Mouse (Mus musculus): Measurements from ENCODE around the gene Sirt4. TPM values are rescaled to one million over a fixed set of nuclear protein-coding genes. Genes with fewer than 3 reads are reported as not detected.

Gene Sirt4
- polyA plus RNA-seq, 1 experiment: 13.6 TPM

DNA sequence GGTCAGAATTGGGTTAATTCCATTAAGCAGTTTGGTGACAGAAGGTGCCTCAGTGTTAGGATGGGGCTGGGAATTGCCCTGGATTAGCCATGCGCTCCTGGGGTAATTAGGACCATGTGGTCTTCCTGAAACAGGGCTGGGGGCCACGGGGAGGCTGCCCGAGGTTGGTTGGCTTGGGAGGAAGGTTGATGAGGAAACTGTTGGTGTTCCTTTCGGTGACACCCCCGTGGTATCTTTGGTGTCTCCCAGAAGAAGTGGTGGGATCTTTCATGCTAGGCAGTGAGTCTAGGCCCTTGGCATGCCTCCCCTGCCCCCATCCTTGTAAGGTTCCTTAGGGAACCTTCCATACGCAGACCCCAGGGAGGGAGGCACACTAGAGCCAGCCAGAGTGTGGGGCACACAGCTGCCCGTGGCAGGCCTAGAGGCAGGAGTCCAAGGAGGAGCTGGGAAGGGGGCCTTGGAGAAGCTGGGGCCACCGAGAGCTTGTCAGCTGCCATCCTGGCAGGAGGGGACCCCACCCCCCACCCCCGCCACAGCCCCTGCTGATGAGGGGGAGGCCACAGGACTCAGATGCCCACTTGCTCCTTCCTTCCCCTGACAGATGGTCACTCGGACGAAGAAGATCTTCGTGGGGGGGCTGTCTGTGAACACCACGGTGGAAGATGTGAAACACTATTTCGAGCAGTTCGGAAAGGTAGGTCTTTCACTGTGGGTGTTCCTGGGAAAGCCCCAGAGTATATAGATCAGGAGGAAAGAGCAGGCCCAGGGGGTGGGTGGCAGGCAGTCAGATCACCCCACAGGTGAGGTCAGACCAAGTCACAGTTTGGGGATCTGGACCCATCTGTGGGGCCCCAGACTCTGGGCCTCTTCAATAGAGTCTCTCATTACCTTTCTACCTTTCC lies 49.4 kb downstream of the Sirt4 start:
- Histone ChIP-seq H3K27me3 (ENCODE audit: control insufficient read depth, insufficient read depth, insufficient read length) (peaks cover 8% of the 10 kb centered on the region), H3K4me2 (ENCODE audit: low read depth) (no peak overlapping the region)
- TF ChIP-seq MYOD1 (IDR thresholded peaks at IDR 0.05; ENCODE audit: control insufficient read depth in 1 of 3, insufficient read length in 2 of 3, low read depth in 2 of 3) (no peak), E2F4 (IDR thresholded peaks at IDR 0.05; ENCODE audit: insufficient read depth) (no peak), POLR2A (IDR thresholded peaks at IDR 0.05; ENCODE audit: insufficient read length, low read depth) (no peak), REST (IDR thresholded peaks at IDR 0.05; ENCODE audit: insufficient read depth, insufficient read length) (no peak), MAX (IDR thresholded peaks at IDR 0.05; ENCODE audit: low read depth) (no peak), SRF (IDR thresholded peaks at IDR 0.05; ENCODE audit: control insufficient read depth, insufficient read length, low read depth) (no peak), CEBPB (IDR thresholded peaks at IDR 0.05; ENCODE audit: insufficient read depth, poor library complexity, severe bottlenecking) (no peak)

DNA sequence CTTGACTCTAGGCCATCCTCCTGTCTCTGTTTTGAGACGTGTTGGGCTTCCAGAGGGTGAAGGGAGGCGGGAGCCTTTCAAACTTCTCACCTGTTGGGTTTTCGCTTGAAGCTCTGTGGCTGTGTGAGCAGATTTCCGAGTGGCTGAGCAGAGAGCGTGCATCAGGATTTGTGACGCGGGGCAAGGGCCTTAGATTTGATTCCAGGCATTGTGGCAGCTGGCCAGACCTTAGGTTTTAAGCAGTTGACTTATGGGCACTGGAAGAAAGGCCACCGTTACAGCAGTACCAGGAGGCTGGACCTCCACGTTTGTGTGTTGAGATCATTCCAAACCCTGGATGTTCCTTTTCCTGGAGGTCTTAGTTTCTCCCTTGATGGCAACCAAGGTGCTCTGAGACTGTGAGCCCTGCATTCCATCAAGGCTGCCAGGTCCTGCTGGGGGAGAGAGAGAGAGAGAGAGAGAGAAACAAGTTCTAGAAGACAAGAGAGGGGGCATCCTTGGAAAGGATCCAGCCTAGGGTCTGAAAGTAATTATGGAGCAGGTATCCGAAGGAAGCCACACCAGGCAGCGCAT lies 50.2 kb downstream of the Sirt4 start:
- H3K4me2 ChIP-seq (ENCODE audit: low read depth): no peak overlapping the region
- H3ac ChIP-seq (ENCODE audit: control insufficient read depth, insufficient read length): no peak overlapping the region
- H3K4me3 ChIP-seq: no peak overlapping the region
- no peaks in the 10 kb centered on the region for H3K36me3 ChIP-seq (ENCODE audit: control insufficient read depth, insufficient read depth)
- H3K27me3 ChIP-seq (ENCODE audit: control insufficient read depth, insufficient read depth, insufficient read length): peaks cover 16% of the 10 kb centered on the region
- no peak for TF ChIP-seq E2F4 (IDR thresholded peaks at IDR 0.05; ENCODE audit: insufficient read depth)
- no peak for TF ChIP-seq TCF12 (IDR thresholded peaks at IDR 0.05; ENCODE audit: insufficient read depth, poor library complexity, severe bottlenecking)
- TF ChIP-seq USF1 (IDR thresholded peaks at IDR 0.05; ENCODE audit: low read depth): no peak
- no peak for TF ChIP-seq POLR2A (IDR thresholded peaks at IDR 0.05; ENCODE audit: insufficient read length, low read depth)
- no peak for TF ChIP-seq MYOG (IDR thresholded peaks at IDR 0.05; ENCODE audit: control insufficient read depth in 1 of 3, insufficient read depth in 1 of 3, insufficient read length in 2 of 3, low read depth in 2 of 3)
- TF ChIP-seq CEBPB (IDR thresholded peaks at IDR 0.05; ENCODE audit: insufficient read depth, poor library complexity, severe bottlenecking): no peak
- no peak for TF ChIP-seq MAX (IDR thresholded peaks at IDR 0.05; ENCODE audit: low read depth)
- no peak for TF ChIP-seq SRF (IDR thresholded peaks at IDR 0.05; ENCODE audit: control insufficient read depth, insufficient read length, low read depth)
- TF ChIP-seq REST (IDR thresholded peaks at IDR 0.05; ENCODE audit: insufficient read depth, insufficient read length): no peak
- no peak for TF ChIP-seq MYOD1 (IDR thresholded peaks at IDR 0.05; ENCODE audit: control insufficient read depth in 1 of 3, insufficient read length in 2 of 3, low read depth in 2 of 3)
- TF ChIP-seq TCF3 (IDR thresholded peaks at IDR 0.05; ENCODE audit: insufficient read length, low read depth): no peak
- no peaks in the 10 kb centered on the region for H3K79me2 ChIP-seq (ENCODE audit: control insufficient read depth, insufficient read depth)

More for the DNA sequence above, 49.4 kb downstream of the Sirt4 start:
- no peak overlapping the region for H3ac ChIP-seq (ENCODE audit: control insufficient read depth, insufficient read length)
- no peaks in the 10 kb centered on the region for H3K36me3 ChIP-seq (ENCODE audit: control insufficient read depth, insufficient read depth)
- H3K79me2 ChIP-seq (ENCODE audit: control insufficient read depth, insufficient read depth): no peaks in the 10 kb centered on the region
- H3K4me3 ChIP-seq: no peak overlapping the region

GRCm38 (mm10) chr5:115433191-115433590 lies 51.3 kb downstream of the Sirt4 start:
- TF ChIP-seq TCF3 (IDR thresholded peaks at IDR 0.05; ENCODE audit: insufficient read length, low read depth) (no peak), MYOD1 (IDR thresholded peaks at IDR 0.05; ENCODE audit: control insufficient read depth in 1 of 3, insufficient read length in 2 of 3, low read depth in 2 of 3) (no peak), MYOG (IDR thresholded peaks at IDR 0.05; ENCODE audit: control insufficient read depth in 1 of 3, insufficient read depth in 1 of 3, insufficient read length in 2 of 3, low read depth in 2 of 3) (no peak), TCF12 (IDR thresholded peaks at IDR 0.05; ENCODE audit: insufficient read depth, poor library complexity, severe bottlenecking) (no peak), POLR2A (IDR thresholded peaks at IDR 0.05; ENCODE audit: insufficient read length, low read depth) (no peak), USF1 (IDR thresholded peaks at IDR 0.05; ENCODE audit: low read depth) (no peak), POLR2AphosphoS2 (IDR thresholded peaks at IDR 0.05; ENCODE audit: insufficient read length, low read depth) (no peak), E2F4 (IDR thresholded peaks at IDR 0.05; ENCODE audit: insufficient read depth) (no peak), MAX (IDR thresholded peaks at IDR 0.05; ENCODE audit: low read depth) (no peak), SRF (IDR thresholded peaks at IDR 0.05; ENCODE audit: control insufficient read depth, insufficient read length, low read depth) (no peak), REST (IDR thresholded peaks at IDR 0.05; ENCODE audit: insufficient read depth, insufficient read length) (no peak), CEBPB (IDR thresholded peaks at IDR 0.05; ENCODE audit: insufficient read depth, poor library complexity, severe bottlenecking) (no peak)
- Histone ChIP-seq H3K36me3 (ENCODE audit: control insufficient read depth, insufficient read depth) (no peaks in the 10 kb centered on the region), H3K27me3 (ENCODE audit: control insufficient read depth, insufficient read depth, insufficient read length) (peaks cover 28% of the 10 kb centered on the region), H3K4me3 (no peak overlapping the region), H3K4me2 (ENCODE audit: low read depth) (no peak overlapping the region), H3K79me2 (ENCODE audit: control insufficient read depth, insufficient read depth) (no peaks in the 10 kb centered on the region), H3ac (ENCODE audit: control insufficient read depth, insufficient read length) (no peak overlapping the region)

DNA sequence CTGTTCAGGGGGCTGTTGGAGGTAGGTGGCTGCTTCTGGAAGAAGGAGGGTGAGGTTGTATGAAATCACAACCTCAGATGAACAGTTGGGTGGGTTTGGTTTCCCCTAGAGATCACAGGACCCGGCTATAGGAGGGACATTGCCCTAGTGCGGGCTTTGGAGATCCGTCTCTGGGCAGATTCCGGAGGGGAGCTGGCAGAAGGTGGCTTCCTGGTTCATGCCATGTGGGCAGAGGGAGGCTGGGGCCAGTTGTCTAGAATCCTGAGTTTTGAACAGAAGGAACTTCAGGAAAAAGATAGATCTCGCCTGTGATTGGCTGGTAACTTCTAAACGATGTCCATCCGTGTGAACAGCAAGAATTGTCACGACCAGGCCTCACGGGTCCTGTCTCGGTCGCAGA lies 52.1 kb downstream of the Sirt4 start:
- H3K79me2 ChIP-seq (ENCODE audit: control insufficient read depth, insufficient read depth): no peaks in the 10 kb centered on the region
- TF ChIP-seq REST (IDR thresholded peaks at IDR 0.05; ENCODE audit: insufficient read depth, insufficient read length) (no peak), E2F4 (IDR thresholded peaks at IDR 0.05; ENCODE audit: insufficient read depth) (no peak), POLR2A (IDR thresholded peaks at IDR 0.05; ENCODE audit: insufficient read length, low read depth) (no peak), SRF (IDR thresholded peaks at IDR 0.05; ENCODE audit: control insufficient read depth, insufficient read length, low read depth) (no peak), MAX (IDR thresholded peaks at IDR 0.05; ENCODE audit: low read depth) (no peak), TCF12 (IDR thresholded peaks at IDR 0.05; ENCODE audit: insufficient read depth, poor library complexity, severe bottlenecking) (no peak), POLR2AphosphoS2 (IDR thresholded peaks at IDR 0.05; ENCODE audit: insufficient read length, low read depth) (no peak), USF1 (IDR thresholded peaks at IDR 0.05; ENCODE audit: low read depth) (no peak)
- peaks cover 35% of the 10 kb centered on the region for H3K27me3 ChIP-seq (ENCODE audit: control insufficient read depth, insufficient read depth, insufficient read length)
- no peaks in the 10 kb centered on the region for H3K36me3 ChIP-seq (ENCODE audit: control insufficient read depth, insufficient read depth)
- no peak overlapping the region for H3ac ChIP-seq (ENCODE audit: control insufficient read depth, insufficient read length)
- H3K4me2 ChIP-seq (ENCODE audit: low read depth): no peak overlapping the region
- H3K4me3 ChIP-seq: no peak overlapping the region
